13 mouse cellular contexts compared by ENCODE assay signal in genomic region chr12:116109451-116110353, GRCm38 (mm10). TPM values are rescaled to one million over a fixed set of nuclear protein-coding genes. Genes with fewer than 3 reads are reported as not detected.
DNase-seq lines count a peak whose midpoint lies in the region; ATAC-seq lines count a peak whose summit lies in the region.
"Had no signal": no experiment of that assay in that cellular context is flagged by ENCODE, and none has a peak within 500 bp of the region (broad histone marks: within the 10 kb centered on the region; RNA-seq: fewer than 3 reads in every experiment).

No protein-coding gene starts in this region.

- no peaks in the 10 kb centered on the region for H3K9me3 ChIP-seq in stomach, embryonic 15.5 days
- H3K9me3 ChIP-seq: embryonic facial prominence, embryonic 15.5 days; heart, embryonic 15.5 days; limb, embryonic 15.5 days had no signal

- H3K4me2 ChIP-seq in stomach, embryonic 15.5 days = no peak overlapping the region
- H3K4me2 ChIP-seq: embryonic facial prominence, embryonic 15.5 days; heart, embryonic 15.5 days; limb, embryonic 15.5 days had no signal

- DNase-seq in left cerebral cortex, postnatal 14 days (ENCODE audit: low spot score in 2 of 2) = peak; percentile 37 to 71
- DNase-seq in left cerebral cortex, adult 9 months (ENCODE audit: low spot score in 2 of 2) = no peak
- peak; percentile 45 for DNase-seq in NIH3T3 (ENCODE audit: low read depth)
- peak; percentile 30 for DNase-seq in heart, postnatal 4 days
- no peak for DNase-seq in kidney, adult 9 months
- DNase-seq: cerebellum, postnatal 14 days; forebrain, postnatal 0 days had no signal

- no peaks in the 10 kb centered on the region for H3K27me3 ChIP-seq in stomach, embryonic 15.5 days (replicated peaks)
- H3K27me3 ChIP-seq: embryonic facial prominence, embryonic 15.5 days; heart, embryonic 15.5 days; limb, embryonic 15.5 days had no signal

- ATAC-seq in stomach, embryonic 15.5 days (ENCODE audit: insufficient read depth, low FRiP score, low read depth) = no peak
- no peak for ATAC-seq in inflammation-experienced regulatory T-cells, adult 6 months
- ATAC-seq: forebrain, postnatal 0 days had no signal

- 59% methylated on average over 9 of the region's 9 CpGs for WGBS in stomach, embryonic 15.5 days

- H3K4me1 ChIP-seq in stomach, embryonic 15.5 days = no peaks in the 10 kb centered on the region
- H3K4me1 ChIP-seq: embryonic facial prominence, embryonic 15.5 days; heart, embryonic 15.5 days; limb, embryonic 15.5 days had no signal

- H3K36me3 ChIP-seq in stomach, embryonic 15.5 days = no peaks in the 10 kb centered on the region
- H3K36me3 ChIP-seq: embryonic facial prominence, embryonic 15.5 days; heart, embryonic 15.5 days; limb, embryonic 15.5 days had no signal

- no peak overlapping the region for H3K9ac ChIP-seq in stomach, embryonic 15.5 days
- H3K9ac ChIP-seq: embryonic facial prominence, embryonic 15.5 days; forebrain, postnatal 0 days; heart, embryonic 15.5 days; limb, embryonic 15.5 days had no signal

- no peak overlapping the region for H3K4me3 ChIP-seq in stomach, embryonic 15.5 days (replicated peaks)
- H3K4me3 ChIP-seq: embryonic facial prominence, embryonic 15.5 days; heart, embryonic 15.5 days; limb, embryonic 15.5 days had no signal

- H3K27ac ChIP-seq in stomach, embryonic 15.5 days = 0 out of 2 replicates have a peak overlapping the region, but pooled peaks have one; percentile 11
- H3K27ac ChIP-seq: embryonic facial prominence, embryonic 15.5 days; heart, embryonic 15.5 days; kidney, postnatal 0 days; limb, embryonic 15.5 days had no signal

- intact Hi-C loops in left cerebral cortex, postnatal 14 days (cut with DNase I) = no loop called here

RNA-seq across cellular contexts. Expression of gene Vipr2, which starts 32.2 kb away (rescaled TPM):
- 1 to 10 TPM; 1.3 to 1.4 TPM for total RNA-seq in left cerebral cortex, postnatal 14 days (2021)
- 1 to 10 TPM; 1.9 to 2.4 TPM for total RNA-seq in heart, postnatal 4 days (2021)
- polyA plus RNA-seq in stomach, embryonic 15.5 days (2015; fragmentation: Nextera tagmentation; extraction: Ambion mirVana) = 6.3 and 7.2 TPM in 2 replicates
- 1 to 10 TPM in 2 of 3 experiments, under 1 TPM in 1; 0.41 to 3.5 (median 2.1) TPM for polyA plus RNA-seq in inflammation-experienced regulatory T-cells, adult 6 months (2017; shearing (Covaris generic))

Comparison
In these comparisons a context has a peak if more than half of its experiments do, and no peak if none do; other contexts are left out.
1. DNase-seq: peak in left cerebral cortex, postnatal 14 days (2 of 2), NIH3T3 (single experiment) and heart, postnatal 4 days (single experiment); none in left cerebral cortex, adult 9 months (0 of 2) and kidney, adult 9 months (single experiment).